Mouse (Mus musculus) bone marrow macrophage, adult 2 months (primary cell): Measurements from ENCODE around the gene Mfsd1. TPM values are rescaled to one million over a fixed set of nuclear protein-coding genes. Genes with fewer than 3 reads are reported as not detected.

Source experiments
- H3K27ac ChIP-seq: 2 replicates; pipeline ENCODE4 v1.5.1; 2012; ENCODE audit warnings: low read depth, low read length; ENCODE audit not compliant: insufficient read depth
- H3K4me1 ChIP-seq: 2 replicates; pipeline ENCODE4 v1.6.1; 2012; ENCODE audit warnings: low read length; ENCODE audit not compliant: control insufficient read depth, insufficient read depth
- H3K4me3 ChIP-seq: 2 replicates; pipeline ENCODE4 v1.5.1; 2012; ENCODE audit warnings: mild to moderate bottlenecking, low read length, moderate library complexity; ENCODE audit not compliant: insufficient read depth
- CTCF ChIP-seq: IDR thresholded peaks from 2 replicates; pipeline ENCODE4 v1.5.1; 2012; ENCODE audit warnings: low read depth, mild to moderate bottlenecking, low read length, moderate library complexity
- POLR2A ChIP-seq: IDR thresholded peaks from 2 replicates; pipeline ENCODE4 v1.6.1; 2012; ENCODE audit warnings: mild to moderate bottlenecking, low read depth, low read length, borderline replicate concordance
- polyA plus RNA-seq: library from polyadenylated mRNA; stranded (reverse); fragments of >200 nt; gene quantifications from 2 replicates; pipeline ENCODE4 v1.2.4, GENCODE M21; 2012; ENCODE audit not compliant: missing spikeins, insufficient read depth, insufficient read length

Mfsd1 gene
- 231 and 232 TPM in 2 replicates for polyA plus RNA-seq

GRCm38 (mm10) chr3:67582273-67583124, at the start of gene Mfsd1:
TSS of gene Mfsd1 (plus strand) at chr3:67582741.
- TF ChIP-seq CTCF (no peak), POLR2A (0 out of 2 replicates have a peak, but pooled peaks have one; percentile 18)
- H3K27ac ChIP-seq: peak within 1 kb of the TSS; percentile 89

GRCm38 (mm10) chr3:67543630-67544029, 38.9 kb upstream of the Mfsd1 start:
- H3K4me3 ChIP-seq: no peak overlapping the region
- no peak overlapping the region for H3K27ac ChIP-seq
- no peaks in the 10 kb centered on the region for H3K4me1 ChIP-seq
- TF ChIP-seq POLR2A (no peak), CTCF (no peak)

More at GRCm38 (mm10) chr3:67582273-67583124, at the start of gene Mfsd1:
- H3K4me1 ChIP-seq: peaks cover 21% of the 10 kb centered on the region
- H3K4me3 ChIP-seq: peak within 1 kb of the TSS; percentile 84

- no peak overlapping the region for H3K27ac ChIP-seq
- peaks cover 9% of the 10 kb centered on the region for H3K4me1 ChIP-seq
- TF ChIP-seq CTCF (no peak), POLR2A (no peak)
- no peak overlapping the region for H3K4me3 ChIP-seq
Measured at GRCm38 (mm10) chr3:67551193-67551592, 31.3 kb upstream of the Mfsd1 start.

DNA sequence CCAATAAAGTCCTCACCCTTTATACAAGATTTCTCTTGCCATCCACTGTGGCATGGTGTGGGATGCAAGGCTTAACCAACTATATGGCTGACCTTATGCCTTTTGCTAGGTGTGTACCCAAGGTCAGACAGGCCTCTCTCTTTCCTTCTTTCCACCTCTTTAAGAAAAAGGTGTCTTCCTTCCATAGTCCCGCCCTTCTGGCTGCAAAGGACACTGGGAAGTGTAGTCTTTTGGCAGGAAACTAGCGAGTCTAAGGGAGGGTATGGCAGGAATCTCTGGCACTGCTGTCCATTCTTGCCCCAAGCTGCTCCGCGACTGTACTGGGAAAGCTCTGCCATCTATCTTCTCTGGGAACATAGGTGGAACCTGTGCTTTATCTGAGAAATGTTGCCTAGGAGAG, 29.3 kb upstream of the Mfsd1 start:
- no peak overlapping the region for H3K27ac ChIP-seq

DNA sequence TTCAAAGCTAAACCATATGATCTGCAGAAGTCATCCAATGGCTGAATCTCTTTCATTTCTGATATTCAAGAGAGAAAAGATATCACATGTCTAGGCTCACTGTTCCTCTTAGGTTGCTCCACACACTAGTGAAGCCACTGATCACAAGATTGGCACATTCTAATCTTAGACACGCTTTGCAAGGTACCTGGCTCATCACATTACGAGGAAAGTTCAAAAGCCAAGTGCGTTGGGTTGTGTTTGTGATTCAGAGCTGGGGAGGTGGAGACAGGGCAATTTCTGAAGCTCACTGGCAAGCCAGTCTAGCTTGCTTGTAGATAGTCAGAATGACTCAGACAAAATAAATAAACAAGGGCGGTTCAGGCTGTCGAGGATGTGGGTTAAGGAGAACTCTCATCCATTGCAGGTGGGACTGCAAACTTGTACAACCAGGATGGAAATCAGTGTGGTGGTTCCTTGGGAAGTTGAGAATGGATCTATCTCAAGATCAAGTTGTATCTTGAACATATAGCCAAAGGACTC, 28.6 kb upstream of the Mfsd1 start:
- H3K4me1 ChIP-seq: peaks cover 22% of the 10 kb centered on the region
- no peak overlapping the region for H3K27ac ChIP-seq
- H3K4me3 ChIP-seq: no peak overlapping the region
- TF ChIP-seq POLR2A (no peak), CTCF (no peak)

More for the DNA sequence above, 29.3 kb upstream of the Mfsd1 start:
- peaks cover 16% of the 10 kb centered on the region for H3K4me1 ChIP-seq
- TF ChIP-seq POLR2A (no peak), CTCF (no peak)
- no peak overlapping the region for H3K4me3 ChIP-seq

DNA sequence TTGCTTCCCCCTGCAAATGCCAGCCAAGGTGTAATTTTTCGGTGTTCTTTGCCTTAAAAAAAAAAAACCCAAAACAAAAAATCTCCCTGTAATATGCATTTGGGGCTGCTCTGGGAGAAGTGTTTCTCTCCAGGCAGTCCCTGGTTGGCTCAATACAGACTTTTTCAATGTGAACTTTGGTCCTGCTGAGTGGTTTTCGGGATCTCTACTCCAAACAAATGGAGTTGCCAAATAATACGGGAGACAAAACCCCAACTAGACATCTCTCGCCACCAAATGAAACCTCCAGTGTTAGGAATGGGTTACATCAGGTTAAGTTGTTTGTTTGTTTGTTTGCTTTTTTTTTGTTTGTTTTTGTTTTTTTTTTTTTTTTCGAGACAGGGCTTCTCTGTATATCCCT, 27.3 kb upstream of the Mfsd1 start:
- H3K27ac ChIP-seq: no peak overlapping the region
- no peak overlapping the region for H3K4me3 ChIP-seq
- peaks cover 23% of the 10 kb centered on the region for H3K4me1 ChIP-seq
- no peak for TF ChIP-seq CTCF
- TF ChIP-seq POLR2A: no peak

DNA sequence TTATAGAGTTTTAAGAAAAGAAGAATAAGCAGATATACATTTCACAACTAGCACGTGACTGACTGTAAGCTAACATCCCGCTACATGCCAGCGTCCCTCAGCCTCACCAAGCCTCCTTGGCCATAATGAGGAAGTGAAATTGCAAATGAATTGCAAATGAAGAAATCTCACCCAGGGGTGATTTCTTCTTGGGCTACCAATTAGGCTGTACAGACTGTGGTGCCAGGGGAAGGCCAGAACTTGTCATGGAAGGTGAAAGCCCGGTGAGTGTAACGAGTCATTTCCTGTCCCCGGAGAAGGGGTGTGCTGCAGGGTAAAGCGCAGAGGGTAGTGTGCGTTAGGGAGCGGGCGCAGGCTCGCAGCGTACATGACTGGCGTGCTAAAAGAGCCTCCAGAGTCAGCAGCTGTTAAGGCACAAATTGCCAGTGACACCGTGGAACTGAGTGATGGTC, 25.3 kb upstream of the Mfsd1 start:
- peak overlapping the region; percentile 91 for H3K27ac ChIP-seq
- TF ChIP-seq POLR2A (no peak), CTCF (no peak)
- peak overlapping the region; percentile 54 for H3K4me3 ChIP-seq
- H3K4me1 ChIP-seq: peaks cover 23% of the 10 kb centered on the region

DNA sequence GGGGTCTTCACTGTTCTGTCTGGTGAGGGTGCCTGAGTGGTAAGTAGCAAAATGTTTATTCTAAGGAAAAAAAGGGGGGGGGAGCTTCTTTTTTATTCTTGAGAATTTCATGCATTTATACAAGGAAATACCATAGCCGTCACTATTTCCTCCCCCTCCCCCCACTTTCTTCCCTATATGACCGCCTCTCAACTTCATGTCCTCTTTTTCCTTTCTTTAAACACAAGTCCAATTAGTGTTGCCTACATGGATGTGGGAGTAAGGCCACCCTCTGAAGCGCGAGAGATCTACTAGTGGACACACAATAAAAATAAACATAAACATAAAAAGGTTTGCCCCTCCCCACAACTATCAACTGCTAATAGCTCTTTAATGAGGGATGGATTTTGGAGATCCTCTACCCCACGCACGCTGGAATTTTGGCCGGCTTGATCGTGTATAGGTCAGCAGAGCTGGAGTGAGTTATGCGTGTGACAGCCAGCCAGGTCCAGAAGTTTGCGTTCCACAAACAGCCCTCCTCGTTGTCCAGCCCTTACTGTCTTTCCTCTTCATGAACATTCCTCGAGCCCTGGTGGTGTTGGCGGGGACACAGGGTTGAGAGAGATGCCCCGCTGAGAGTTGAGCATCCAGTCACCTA, 24.7 kb upstream of the Mfsd1 start:
- H3K27ac ChIP-seq: peak overlapping the region; percentile 91
- H3K4me3 ChIP-seq: peak overlapping the region; percentile 54
- TF ChIP-seq CTCF (no peak), POLR2A (no peak)
- H3K4me1 ChIP-seq: peaks cover 23% of the 10 kb centered on the region

GRCm38 (mm10) chr3:67564731-67565357, 17.7 kb upstream of the Mfsd1 start:
- Histone ChIP-seq H3K4me3 (no peak overlapping the region), H3K27ac (no peak overlapping the region), H3K4me1 (no peaks in the 10 kb centered on the region)
- TF ChIP-seq POLR2A (no peak), CTCF (no peak)
